Mouse (Mus musculus): ENCODE data around the gene Fgfr2.

- TF ChIP-seq CTCF (IDR thresholded peaks at IDR 0.05; ENCODE audit: insufficient read depth, low read length) (no peak), POLR2A (IDR thresholded peaks at IDR 0.05; ENCODE audit: borderline replicate concordance, extremely low read depth, low read depth, low read length) (no peak)
These were observed 463.5 kb downstream of the Fgfr2 start for GRCm38 (mm10) chr7:132659633-132660032.
